Mouse (Mus musculus): Measurements from ENCODE around the gene Tbc1d19. TPM values are rescaled to one million over a fixed set of nuclear protein-coding genes. Genes with fewer than 3 reads are reported as not detected.

Tbc1d19 gene
- total and polyA plus RNA-seq, 3 experiments: not detected

DNA sequence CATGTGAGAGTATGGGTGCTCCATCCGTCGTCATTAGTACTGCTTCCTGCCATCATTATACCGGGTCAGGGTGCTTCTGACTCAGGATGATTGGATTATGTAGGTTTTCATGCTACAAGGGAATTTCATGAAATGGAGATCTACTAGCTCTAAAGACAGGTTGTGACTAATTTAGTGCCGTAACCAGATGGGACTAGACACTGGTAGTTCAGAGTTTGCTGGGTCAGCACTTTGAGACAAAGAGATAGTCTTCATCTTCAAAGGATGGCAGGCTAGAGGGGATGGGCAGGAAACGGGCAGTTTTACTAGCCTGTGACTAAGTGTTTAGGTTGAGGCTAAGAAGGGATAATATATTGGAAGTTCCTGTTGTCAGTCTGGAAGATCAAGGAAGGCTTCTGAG, 31.9 kb downstream of the Tbc1d19 start:
- Histone ChIP-seq H3K36me3 (ENCODE audit: control insufficient read depth in 1 of 2, insufficient read depth in 2 of 2, low read length in 2 of 2) (no peaks in the 10 kb centered on the region), H3K4me3 (ENCODE audit: control insufficient read depth in 1 of 2, insufficient read depth in 1 of 2, low read depth in 2 of 2, low read length in 2 of 2) (no peak overlapping the region), H3K9me3 (replicated peaks; ENCODE audit: insufficient read depth, low read length) (no peaks in the 10 kb centered on the region), H3K4me1 (ENCODE audit: control insufficient read depth in 1 of 2, insufficient read depth in 2 of 2, low read length in 2 of 2) (no peaks in the 10 kb centered on the region), H3K9ac (ENCODE audit: control insufficient read depth, low read depth, low read length, poor library complexity, severe bottlenecking) (no peak overlapping the region), H3K27ac (ENCODE audit: control insufficient read depth, low read depth, low read length) (no peak overlapping the region), H3K27me3 (ENCODE audit: control insufficient read depth in 1 of 2, insufficient read depth in 2 of 2, low read length in 2 of 2) (no peaks in the 10 kb centered on the region), H3K79me2 (ENCODE audit: control insufficient read depth, insufficient read depth, low read length, poor library complexity) (no peaks in the 10 kb centered on the region)
- no peak for TF ChIP-seq CHD1 (IDR thresholded peaks at IDR 0.05; ENCODE audit: low read depth, low read length)
- TF ChIP-seq ZMIZ1 (IDR thresholded peaks at IDR 0.05; ENCODE audit: low read depth, low read length): no peak
- TF ChIP-seq TBP (IDR thresholded peaks at IDR 0.05; ENCODE audit: low read depth, low read length): no peak
- no peak for TF ChIP-seq POLR2AphosphoS5 (IDR thresholded peaks at IDR 0.05; ENCODE audit: borderline replicate concordance, low read depth, low read length)
- TF ChIP-seq CTCF (IDR thresholded peaks at IDR 0.05 in 2 of 3, conservative IDR thresholded peaks at IDR 0.05 in 1 of 3; ENCODE audit: control insufficient read depth in 1 of 3, insufficient read depth in 1 of 3, low read depth in 2 of 3, low read length in 3 of 3, poor library complexity in 1 of 3, severe bottlenecking in 1 of 3): no peak
- TF ChIP-seq ZC3H11A (IDR thresholded peaks at IDR 0.05; ENCODE audit: low read depth, low read length): no peak
- no peak for TF ChIP-seq KAT2A (conservative IDR thresholded peaks at IDR 0.05; ENCODE audit: low read depth, low read length)
- no peak for TF ChIP-seq SIN3A (IDR thresholded peaks at IDR 0.05; ENCODE audit: low read length)
- no peak for TF ChIP-seq MYB (IDR thresholded peaks at IDR 0.05; ENCODE audit: low read depth, low read length)
- no peak for TF ChIP-seq MEF2A (IDR thresholded peaks at IDR 0.05; ENCODE audit: extremely low read depth, insufficient replicate concordance, low read depth, low read length, poor library complexity, severe bottlenecking)
- no peak for TF ChIP-seq ZNF384 (IDR thresholded peaks at IDR 0.05; ENCODE audit: low read depth, low read length)
- DNase-seq (ENCODE audit: low read depth, low spot score): no peak

DNA sequence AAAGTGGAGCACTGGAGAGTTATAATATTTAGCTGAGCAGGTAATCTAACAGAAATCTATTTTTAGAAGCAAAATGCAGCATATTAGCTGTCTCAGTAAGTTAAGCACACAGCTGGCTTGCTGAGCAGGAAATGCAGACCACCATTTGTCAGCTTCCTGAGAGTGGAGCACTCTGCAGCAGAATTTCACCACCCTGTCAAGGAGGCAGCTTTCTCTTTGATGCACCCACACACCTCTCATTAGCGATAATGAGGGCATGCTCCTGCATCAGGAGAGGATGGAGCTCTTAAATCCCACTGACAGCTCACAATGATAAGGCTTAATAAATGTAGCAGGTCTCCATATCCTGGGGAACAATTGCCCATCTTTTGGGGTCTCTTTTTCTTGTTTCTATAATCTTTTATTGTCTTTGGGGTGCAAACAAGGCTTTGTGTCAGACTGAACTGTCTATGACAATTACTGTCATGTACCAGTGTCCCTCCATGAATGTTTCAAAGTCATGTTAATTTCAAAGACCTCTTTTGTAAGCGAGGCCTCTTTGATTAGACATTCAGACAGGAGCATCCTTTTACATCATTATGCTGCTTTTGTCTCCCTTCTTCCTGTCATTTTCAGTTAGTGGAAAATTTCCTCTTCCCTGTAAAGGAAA, 39.0 kb downstream of the Tbc1d19 start:
- no peak for TF ChIP-seq ETS1 (IDR thresholded peaks at IDR 0.05; ENCODE audit: low read depth, low read length)
- no peak for TF ChIP-seq ELF1 (IDR thresholded peaks at IDR 0.05; ENCODE audit: low read depth, low read length)
- no peak for TF ChIP-seq TCF12 (IDR thresholded peaks at IDR 0.05; ENCODE audit: low read depth, low read length)
- no peak for TF ChIP-seq ZNF384 (IDR thresholded peaks at IDR 0.05; ENCODE audit: low read depth, low read length)
- no peak for TF ChIP-seq MEF2A (IDR thresholded peaks at IDR 0.05; ENCODE audit: extremely low read depth, insufficient replicate concordance, low read depth, low read length, poor library complexity, severe bottlenecking)
- no peak for TF ChIP-seq RAD21 (IDR thresholded peaks at IDR 0.05; ENCODE audit: low read depth, low read length)
- no peak for TF ChIP-seq POLR2A (IDR thresholded peaks at IDR 0.05; ENCODE audit: control insufficient read depth in 1 of 2, insufficient read depth in 1 of 2, low read depth in 1 of 2, low read length in 2 of 2, poor library complexity in 1 of 2)
- no peak for TF ChIP-seq MYB (IDR thresholded peaks at IDR 0.05; ENCODE audit: low read depth, low read length)
- no peak for TF ChIP-seq UBTF (IDR thresholded peaks at IDR 0.05; ENCODE audit: borderline replicate concordance, insufficient read depth, low read depth, low read length)
- TF ChIP-seq MAZ (IDR thresholded peaks at IDR 0.05; ENCODE audit: low read depth, low read length): no peak
- no peak for TF ChIP-seq TAL1 (IDR thresholded peaks at IDR 0.05; ENCODE audit: low read length)
- H3K9me3 ChIP-seq (replicated peaks; ENCODE audit: insufficient read depth, low read length): no peaks in the 10 kb centered on the region
- no peaks in the 10 kb centered on the region for H3K79me2 ChIP-seq (ENCODE audit: control insufficient read depth, insufficient read depth, low read length, poor library complexity)
- no peak overlapping the region for H3K27ac ChIP-seq (ENCODE audit: control insufficient read depth, low read depth, low read length)
- H3K4me3 ChIP-seq (ENCODE audit: control insufficient read depth in 1 of 2, insufficient read depth in 1 of 2, low read depth in 2 of 2, low read length in 2 of 2): no peak overlapping the region
- H3K9ac ChIP-seq (ENCODE audit: control insufficient read depth, low read depth, low read length, poor library complexity, severe bottlenecking): no peak overlapping the region
- peaks cover 0 to 1% of the 10 kb centered on the region in 2 experiments; a peak in 2 of 4 replicates for H3K27me3 ChIP-seq (ENCODE audit: control insufficient read depth in 1 of 2, insufficient read depth in 2 of 2, low read length in 2 of 2)
- no peaks in the 10 kb centered on the region for H3K36me3 ChIP-seq (ENCODE audit: control insufficient read depth in 1 of 2, insufficient read depth in 2 of 2, low read length in 2 of 2)
- no peaks in the 10 kb centered on the region for H3K4me1 ChIP-seq (ENCODE audit: control insufficient read depth in 1 of 2, insufficient read depth in 2 of 2, low read length in 2 of 2)
- no peak for DNase-seq (ENCODE audit: low read depth, low spot score)
